Mouse (Mus musculus) T-cell, adult 2 months (primary cell): ENCODE data around the gene Gpatch4.

Experiments used
- DNase-seq: peaks from one replicate; pipeline ENCODE4 v3.0.0; 2022; ENCODE audit warnings: low spot score

The Gpatch4 gene

DNA sequence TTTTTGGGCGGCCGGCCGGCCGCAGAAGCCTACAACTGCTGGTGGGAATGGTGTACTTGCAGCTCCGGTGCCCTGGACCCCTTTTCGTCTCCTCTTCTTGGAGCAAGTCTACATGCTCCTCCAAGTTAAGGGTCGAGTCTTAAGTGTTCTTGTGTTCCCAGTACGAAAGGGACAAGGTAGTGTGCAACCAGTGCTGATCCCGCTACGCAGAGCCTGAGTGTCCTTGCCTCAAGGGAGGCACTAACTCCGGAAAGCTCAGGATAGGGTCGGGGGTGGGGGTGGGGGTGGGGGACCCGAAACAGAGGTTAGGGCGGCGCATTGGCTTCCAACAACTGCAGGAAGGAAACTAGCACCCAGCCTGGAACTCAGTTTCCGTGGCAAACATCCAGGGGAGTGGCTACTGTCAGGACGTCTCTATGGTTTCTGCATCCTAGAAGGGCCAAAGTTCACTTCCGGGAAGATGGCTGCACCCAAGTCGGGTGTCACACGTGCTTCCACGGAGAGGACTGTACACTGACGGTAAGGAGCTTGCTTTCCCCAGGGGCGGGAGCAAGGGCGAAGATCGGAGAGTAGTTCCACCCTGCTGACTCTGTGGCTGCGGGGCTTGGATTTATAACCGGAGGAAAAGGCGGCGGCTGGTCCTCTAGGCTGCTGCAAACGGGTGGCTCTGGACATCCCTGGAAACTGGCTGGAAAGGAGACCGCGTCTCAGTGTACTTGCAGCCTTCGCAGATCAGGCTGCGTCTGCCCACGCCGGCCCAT is at the start of gene Gpatch4:
Gene Gpatch4, plus strand, starts transcription at position 448 of the 761 bp plus-strand sequence.
- DNase-seq: peak; percentile 88

DNA sequence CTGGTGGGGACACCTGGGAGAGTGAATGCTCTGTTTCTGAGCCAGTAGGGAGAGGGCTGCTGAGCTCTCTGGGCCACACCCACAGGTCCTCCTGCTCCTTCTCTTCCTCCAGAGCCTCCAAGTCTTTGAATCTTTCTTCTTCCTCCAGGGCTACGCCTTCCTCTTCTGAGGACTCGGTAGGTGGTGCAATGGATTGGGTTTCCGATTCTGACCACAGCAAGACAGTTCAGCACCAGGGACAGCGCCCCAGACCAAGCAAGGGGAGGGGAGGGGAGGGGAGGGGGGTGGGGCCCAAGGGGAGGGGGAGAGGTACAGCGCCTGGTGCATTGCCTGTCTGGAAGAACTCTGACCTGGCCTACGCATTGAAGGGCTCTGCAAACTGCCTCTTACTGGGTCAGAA is 49.5 kb upstream of the Gpatch4 start:
- no peak for DNase-seq

DNA sequence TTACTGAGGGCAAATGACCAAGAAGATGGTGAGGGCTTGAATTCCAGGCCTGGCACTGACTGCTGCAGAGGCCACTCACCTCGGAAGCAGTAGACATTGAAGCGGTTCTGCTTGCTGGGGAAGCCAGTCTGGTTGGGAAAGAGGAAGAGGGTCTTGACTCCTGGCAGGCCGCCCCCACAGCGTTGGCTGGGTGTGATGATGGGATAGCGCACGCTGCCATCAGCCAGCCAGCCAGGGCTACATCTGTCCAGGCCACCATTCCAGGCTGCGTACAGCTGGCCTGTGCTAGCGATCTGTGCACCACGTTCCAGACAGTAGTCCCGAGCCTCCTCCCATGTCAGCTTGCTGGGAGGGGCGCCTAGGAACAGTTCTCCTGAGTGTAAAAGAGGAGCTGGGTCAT is 47.6 kb upstream of the Gpatch4 start:
- no peak for DNase-seq

DNA sequence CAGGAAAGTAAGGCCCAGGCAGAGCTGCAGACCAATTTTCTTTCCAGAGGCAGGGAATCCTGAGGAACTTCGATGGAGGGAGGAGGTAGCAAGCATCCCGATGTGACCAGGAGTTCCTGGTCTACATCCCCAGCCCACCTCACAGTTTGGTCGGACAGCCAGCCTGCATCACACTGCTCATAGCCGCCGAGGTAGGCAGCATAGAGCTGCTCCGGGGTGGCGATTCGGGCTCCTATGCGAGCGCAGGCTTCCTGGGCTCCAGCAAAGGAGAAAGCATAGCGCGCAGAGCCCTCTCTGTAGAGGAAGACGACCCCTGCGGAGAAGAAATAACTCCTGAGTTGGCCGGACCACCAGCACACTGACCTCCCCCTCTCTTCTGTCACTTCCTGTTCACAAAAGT is 46.5 kb upstream of the Gpatch4 start:
- DNase-seq: no peak

DNA sequence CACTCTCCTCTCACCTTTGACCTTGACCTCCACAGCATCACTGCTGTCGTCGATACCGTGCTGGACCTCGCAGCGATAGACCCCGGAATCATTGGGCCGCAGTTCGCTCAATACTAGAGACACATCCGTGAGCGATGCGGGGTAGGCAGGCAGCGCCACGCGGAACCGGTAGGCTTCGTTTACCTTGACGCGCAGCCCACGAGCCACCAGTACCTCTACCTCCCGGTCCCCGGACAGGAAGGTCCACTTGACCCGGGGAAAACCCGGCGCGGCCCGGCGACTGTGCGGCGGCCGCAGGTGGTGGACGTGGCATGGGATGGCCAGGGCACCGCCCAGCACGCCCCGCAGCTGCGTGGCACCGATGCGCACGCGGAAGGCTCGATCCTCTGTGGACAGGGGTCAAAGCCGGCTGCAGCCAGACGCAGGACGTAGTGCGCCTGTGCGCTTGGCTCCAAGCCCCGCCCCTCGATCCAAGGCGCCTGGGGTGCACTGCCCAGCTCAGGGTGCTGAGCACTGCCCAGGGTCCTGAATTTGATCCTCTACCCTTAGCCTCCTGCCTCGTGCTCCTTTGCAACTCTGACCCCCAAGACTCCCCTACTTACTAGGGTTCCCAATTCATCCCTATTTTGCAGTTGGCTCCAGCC is 45.8 kb upstream of the Gpatch4 start:
- no peak for DNase-seq

DNA sequence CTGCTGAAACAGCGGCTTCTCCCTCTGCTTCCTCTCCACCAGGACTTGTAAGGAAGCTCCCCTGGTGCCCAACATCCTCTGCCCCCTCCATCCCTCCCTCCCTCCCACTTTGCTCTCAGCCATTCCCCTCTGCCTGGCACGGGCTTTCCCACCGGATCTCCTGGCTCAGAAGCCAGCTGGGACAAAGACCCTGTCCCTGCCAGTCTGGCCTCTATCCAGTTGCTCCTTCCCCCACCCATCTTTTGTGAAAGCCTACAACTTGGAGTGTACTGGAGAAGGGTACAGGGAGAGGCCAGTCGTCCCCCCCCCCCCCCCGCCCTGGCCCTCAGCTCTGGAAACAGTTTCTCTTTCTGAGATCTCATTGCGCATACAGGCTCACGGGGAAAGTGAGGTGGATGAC is 44.2 kb upstream of the Gpatch4 start:
- no peak for DNase-seq

DNA sequence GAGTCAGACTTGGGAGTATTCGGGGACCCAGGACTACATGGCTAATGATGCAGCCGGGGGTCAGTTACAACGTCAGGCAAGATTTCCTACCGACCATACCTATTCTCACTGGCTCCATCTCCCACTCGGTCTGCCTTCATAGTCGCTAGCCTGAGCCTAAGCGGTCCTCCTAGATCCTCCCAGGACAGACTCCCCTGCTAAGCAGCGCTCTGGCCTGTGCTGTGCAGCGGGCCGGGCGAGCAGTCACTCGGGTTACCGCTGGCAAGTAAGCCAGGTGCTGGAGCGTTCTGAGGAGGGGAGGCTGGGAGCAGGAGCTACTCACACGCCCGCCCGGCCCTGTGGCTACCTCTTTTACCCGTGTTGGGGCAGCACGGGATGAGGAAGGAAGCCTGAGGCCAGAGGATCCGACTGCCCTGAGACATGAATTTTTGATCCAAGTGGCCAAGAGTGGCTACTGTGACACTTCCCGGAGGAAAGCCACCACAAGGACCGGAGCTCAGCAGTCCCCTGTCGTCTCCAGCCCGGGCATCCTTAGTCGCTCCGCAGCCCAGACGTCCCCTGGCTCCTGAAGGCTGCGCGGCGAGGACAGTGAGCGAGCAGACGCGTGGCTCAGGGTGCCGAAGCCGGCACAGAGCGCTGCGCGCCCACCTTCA is 43.5 kb upstream of the Gpatch4 start:
- DNase-seq: no peak

DNA sequence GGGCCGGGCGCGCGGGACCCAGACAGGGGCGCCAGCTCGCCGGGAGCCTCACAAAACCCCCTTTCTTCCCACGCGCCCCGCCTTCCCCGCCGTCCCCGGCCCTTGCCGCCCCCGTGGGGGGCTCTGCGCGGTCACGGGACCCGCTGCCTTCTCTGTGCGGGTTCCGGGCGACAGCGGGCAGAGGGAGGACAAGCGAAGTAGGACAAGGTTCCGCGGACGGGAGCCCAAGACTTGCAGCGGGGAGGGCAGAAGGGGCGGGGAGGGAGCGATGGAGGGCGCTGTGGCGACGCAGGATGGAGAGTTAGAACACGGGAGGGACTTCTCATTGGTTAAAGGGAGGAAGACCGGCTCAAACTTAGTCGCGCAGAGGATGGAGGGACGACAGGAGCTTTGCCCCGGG is 42.7 kb upstream of the Gpatch4 start, which contains the start of gene Bcan:
Gene Bcan, minus strand, starts transcription at position 50 of the 400 bp plus-strand sequence.
- DNase-seq: no peak

DNA sequence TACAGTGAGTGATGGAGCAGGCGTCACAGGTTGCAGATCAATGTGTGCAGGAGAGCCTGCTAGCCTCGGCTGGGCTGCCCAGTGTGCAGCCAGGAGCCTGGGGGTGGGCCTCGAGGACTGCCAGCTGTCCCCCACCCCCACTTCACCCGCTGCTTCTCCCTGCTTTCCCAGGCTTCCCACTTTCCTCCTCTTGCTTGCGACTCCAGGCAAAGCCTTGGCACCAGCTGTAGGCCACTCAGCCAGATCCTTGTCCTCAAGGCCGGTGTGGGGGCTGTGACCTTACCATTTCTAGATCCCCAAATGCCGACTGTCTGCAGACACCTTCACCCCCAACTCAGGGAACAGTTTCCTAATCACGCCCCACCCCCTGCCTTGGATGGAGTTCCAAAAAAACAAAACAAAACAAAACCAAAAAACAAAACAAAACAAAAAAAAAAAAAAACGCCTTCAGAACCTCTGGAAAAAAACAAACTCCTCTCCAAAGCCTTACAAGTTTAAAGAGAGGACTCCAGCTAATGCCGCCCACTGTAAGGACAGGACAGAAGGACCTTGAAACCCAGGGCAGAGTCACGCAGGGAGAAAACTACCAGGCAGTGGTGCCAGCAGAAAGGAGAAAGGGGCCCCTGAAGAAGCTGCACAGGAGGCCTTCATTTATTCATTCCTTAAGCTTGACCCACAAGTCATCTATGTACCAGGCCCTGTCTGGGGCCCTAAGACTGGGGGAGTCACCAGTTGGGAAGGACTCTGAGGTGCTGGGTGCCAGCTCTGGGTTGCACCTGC is 41.9 kb upstream of the Gpatch4 start:
- no peak for DNase-seq

DNA sequence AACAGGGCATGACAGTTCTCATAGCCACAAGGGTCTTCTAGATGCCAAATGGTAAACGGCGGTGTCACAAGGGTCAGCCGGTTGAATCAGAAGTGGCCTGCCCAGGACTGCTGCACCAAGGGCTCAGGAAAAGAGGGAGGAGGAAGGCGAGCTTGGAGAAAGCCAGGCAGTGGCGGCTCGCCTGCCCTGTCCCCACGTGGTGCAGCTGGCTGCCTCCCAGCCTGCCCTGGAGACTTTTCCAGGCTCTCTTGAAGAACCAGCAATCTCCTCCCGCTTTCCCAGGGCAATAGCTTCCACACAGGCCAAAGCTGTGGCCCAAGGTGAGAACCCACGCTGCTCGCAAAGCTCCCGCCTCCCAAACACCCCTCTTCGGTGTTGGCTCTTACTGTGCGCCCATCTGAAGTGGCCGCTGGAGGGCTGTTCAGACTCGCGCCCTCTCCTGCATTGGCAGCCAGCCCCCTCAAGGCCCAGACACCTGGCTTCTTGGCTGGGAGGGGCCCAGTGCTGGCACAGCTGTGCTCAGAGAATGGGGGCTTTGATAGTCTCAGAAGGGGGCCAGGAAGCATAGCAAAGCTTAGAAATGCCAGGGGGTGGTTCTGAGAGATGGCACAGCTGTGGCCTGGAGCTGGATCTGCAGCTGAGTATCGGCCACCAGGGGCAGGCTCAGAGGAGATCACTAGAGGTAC is 40.5 kb upstream of the Gpatch4 start:
- DNase-seq: no peak

DNA sequence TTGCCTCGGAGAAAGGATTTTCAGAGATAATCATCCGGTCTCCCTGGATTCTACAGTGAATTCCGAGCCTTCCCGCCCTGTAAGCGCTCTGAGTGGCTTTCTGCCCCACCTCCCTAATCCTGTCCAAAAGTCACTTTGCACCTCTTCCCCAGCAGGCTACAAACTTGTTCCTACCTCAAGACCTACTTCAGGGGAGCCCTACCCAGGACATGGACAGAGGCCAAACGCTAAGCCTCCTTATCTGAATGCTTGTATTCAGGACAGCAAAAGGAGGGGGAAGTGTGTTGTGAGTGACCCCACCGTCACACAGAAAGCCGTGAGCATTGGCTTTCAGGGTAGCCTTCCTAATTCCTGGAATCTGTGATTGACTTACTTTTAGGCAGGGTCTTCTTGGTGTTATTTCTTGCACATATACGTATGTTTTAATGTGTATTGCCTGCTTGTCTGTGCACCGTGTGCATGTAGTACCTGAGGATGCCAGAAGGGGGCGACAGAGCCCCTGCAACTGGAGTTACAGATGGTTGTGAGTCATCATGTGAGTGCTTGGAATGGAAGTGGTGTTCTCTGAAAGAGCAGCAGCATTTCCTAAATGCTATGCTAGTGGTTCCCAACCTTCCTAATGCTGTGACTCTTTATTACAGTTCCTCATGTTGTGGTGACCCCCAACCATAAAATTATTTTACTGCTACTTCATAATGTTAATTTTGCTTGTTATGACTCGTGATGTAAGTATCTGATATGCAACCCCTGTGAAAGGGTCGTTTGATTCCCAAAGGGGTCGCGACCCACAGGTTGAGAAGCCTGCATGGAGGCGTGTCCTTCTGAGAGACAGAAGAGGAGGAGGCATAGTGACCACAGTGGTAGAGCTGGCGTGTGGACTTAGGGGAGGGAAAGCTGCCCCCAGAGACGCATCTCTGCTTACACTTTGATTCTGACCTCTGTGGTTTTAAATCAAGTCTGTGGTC is 36.8 kb upstream of the Gpatch4 start:
- no peak for DNase-seq

DNA sequence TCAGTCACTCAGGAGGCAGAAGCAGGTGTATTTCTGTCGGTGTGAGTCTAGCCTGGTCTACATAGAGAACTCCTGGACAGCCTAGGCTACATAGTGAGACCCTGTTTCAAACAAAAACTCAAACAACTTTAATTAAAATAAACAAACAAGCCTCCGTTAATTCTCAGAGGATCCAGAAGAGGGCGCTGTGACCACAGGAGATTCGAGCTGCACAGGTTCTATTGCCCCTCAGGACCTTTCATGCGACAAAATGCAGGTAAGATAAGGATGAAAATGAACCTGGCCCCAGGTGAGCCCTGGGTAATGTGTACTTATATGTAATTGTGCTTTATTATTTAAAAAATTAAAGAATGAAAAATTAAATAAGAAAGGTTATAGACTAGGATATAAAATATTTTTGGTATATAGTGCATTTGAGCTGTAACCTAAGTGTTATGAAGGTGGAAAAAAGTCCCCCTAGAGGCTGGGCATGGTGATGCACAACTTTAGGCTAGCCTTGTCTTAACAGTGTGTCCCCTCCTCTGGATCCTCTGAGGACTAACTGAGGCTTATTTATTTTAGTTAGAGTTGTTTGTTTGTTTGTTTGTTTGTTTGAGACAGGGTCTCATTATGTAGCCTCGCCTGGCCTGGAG is 32.2 kb upstream of the Gpatch4 start:
- peak; percentile 60 for DNase-seq

DNA sequence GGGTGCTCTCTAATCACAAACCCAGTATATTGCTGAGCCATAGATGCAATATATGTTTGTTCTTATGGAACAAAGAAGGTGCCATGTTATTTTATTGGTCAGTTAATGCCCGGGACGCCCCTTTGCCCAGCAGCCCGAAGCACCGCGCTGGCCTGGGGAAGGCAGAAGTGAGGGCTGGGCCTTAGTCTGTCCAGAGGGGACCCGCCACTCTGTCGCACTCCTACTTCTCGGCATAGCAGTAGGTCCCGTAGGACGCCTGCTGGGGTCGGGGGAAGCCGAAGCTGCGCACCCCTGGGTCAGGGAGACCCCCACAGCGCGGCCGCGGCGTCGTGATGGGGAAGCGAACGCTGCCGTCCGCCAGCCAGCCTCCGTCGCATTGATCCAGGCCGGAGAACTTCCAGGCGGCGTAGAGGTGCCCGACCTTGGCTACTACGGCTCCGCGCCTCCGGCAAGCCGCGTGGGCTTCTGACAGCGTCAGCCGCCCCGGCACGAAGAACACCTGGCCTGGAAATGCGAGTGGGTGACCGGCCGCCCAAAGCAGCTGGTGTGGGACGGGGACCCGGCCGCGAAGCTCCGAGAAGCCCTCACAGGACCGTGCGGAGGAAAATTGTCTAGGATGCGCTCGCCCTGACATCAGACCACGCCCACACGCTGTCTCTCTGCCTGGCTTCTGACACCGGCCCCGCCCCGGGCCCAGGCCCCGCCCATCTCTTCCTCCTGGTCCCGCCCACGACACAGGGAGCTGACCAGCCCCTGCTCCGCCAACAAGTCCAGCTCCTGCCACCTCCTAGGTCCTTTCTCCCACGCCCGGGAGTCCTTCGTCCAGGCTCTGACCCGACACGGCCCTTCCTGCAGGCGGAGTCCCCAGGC is 20.4 kb upstream of the Gpatch4 start:
- DNase-seq: peak; percentile 64

DNA sequence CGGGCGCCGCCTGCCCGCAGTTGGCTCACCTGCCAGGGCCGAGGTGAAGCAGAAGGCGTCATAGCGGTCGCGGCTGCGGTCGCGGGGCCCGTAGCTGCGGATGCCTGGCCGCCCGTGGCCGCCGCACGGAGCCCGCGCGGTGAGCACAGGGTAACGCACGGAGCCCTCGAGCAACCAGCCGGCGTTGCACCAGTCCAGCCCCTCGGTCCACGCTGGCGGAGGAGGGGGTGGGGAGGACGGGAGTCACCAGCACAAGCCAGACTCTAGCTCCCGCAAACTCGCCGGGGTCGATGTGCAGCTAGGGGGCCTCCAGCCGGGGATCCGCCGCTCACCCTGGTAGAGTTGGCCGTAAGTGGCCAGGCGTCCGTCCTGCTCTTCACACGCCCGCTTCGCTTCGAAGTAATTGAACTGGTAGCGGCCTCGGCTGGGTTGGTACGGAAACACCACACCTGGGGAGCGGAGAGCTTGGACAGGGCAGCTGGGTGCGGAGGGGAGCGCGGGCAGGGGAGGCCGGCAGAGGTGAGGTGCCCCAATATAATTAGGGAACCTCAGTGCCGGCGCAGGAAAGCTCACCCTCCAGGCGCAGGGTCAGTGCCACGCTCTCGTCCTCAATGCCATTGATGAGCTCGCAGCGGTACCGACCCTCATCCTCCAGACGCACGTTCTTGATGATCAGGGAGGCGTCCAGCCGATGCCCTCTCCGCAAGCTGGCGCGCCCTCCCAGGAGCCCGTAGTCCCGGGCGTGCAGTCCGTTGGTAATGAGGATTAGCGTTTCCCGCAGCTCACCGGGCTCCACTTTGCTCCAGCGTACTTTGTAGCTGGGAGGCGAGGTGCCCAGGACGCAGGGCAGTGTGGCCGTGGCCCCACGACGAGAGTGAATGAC is 19.5 kb upstream of the Gpatch4 start:
- DNase-seq: no peak

DNA sequence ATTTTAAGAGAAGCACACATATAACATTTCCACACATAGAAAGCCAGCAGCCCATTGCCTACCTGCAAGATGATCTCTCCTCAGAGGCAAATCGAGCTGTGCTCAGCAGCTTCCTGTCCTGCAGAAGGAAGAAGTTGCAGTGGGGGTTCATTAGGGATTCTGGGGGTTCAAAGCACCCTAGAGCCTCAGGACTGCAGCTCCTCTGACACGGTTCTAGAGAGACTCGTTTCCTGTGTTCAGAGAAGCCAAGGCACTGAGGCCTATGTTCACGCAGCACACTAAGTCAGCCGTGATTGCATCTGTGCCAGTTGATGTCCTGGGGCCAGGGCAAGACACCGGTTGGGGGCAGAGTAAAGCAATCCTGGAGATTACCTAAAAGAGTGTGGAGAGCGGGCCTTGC is 16.1 kb upstream of the Gpatch4 start:
- DNase-seq: no peak

DNA sequence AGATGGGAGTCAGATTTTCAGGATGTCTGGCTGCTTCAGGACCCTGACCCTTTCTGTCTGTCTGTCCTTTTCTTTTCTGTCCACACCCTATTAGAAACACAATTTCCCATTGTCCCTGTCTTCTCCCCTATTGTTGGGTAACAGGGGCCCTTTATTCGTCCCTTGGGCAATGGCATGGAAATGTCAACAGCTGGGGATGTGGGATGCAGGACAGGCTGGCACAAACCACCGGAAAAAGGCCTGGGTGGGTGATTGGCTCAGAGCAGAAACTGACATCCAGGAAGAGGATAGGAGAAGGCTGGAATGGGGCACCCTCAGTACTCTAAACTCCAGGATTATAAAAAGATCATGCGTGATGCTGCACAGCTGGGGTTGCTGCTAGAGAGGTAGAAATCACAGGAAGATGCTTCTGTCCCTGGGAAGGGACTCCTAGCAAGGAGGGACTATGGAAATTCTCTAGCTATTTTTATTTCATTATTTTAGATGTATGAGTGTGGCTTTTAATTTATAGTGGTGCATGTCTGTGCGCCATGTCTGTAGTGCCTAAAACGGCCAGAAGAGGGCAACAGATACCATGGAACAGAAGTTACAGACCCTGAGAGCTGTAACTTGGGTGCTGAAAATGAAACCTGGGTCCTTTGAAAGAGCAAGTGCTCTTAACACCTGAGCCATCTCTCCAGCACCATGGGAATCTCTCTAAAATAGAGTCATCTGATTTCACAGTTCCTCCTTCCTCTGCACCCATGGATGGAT is 15.3 kb upstream of the Gpatch4 start, which contains the start of gene Hapln2:
Gene Hapln2, minus strand, starts transcription at position 150 of the 753 bp plus-strand sequence.
- no peak for DNase-seq
